Mouse (Mus musculus): Measurements from ENCODE around the gene Csnk1d. TPM values are rescaled to one million over a fixed set of nuclear protein-coding genes. Genes with fewer than 3 reads are reported as not detected.
A peak's percentile ranks its signal among the peaks of the same experiment; 100 is the strongest.

Csnk1d gene
- 10 to 100 TPM; 84.4 to 91.9 TPM for total RNA-seq (2021)

DNA sequence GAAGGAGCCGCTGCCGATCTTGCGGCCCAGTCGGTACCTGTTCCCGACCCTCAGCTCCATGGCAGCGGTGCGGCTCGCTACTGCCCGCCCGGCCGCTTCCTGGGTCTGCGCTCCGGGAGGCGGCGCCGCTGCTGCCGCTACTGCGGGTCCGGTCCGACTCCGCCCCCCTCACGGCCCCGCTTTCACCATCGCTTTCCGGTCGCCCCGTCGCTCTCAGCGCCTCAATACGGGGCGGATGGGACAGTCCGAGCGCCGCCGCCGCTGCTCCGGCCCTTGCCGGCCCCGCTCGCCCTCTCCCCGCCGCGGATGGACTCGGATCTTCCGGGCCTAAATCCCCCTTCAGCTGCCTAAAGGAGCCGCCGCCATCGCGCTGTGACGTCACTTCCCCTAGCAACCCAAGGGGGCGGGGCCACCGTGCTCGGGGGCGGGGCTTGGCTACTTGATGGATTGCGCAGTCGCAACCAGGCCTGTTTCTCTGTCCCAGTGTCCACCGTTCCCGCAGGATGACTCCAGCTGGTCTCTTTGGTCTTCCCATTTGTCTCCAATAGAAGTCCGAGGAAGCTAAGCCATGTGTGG is at the start of gene Csnk1d:
Gene Csnk1d (minus strand): TSS at position 380 of the 576 bp plus-strand sequence.
- DNase-seq = peak; percentile 100

- DNase-seq = no peak
Observed at GRCm38 (mm10) chr11:121039302-121039701, 48.2 kb upstream of the Csnk1d start, which contains the start of gene Cd7. Cd7 (minus strand) TSS chr11:121039418.

DNA sequence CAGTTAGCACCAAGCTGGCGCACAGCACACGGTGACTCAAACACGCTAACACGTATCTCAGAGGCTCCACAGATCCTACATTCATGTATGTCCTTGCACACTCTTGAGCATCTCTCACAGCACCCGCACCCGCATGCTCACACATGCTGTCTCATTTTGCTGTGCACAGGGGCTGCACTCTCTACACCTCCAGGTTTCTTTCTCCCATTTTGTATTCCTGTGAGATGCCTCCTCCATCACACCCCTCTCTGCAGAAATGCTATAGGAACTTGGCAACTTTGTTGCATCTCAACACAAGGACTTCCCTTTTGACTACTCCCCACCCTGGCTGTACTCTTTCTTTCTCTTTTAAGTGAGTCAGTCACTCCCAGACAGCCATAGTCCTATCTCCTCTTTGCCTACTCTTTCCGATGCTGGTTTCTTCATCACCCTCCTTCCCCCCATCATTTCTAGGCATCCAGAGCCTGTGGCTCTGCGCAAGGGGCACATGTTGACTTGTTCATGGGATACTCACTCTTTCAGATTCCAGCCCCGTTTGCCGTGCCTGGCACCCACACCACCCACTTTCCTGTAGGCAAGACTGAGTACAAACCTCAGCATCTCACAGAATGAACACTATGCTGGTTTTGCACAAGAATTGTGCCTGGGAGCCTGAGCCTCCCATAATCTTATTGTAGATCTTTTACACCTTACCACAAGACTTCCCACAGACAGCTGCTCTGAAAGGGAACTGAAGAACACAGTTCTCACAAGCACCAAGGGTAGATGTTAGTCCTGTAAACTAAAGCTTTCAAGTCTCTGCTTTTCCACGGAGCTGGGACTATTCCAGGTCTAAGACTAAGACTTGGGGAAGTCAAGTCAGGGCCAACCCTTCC is 47.5 kb upstream of the Csnk1d start:
- no peak for DNase-seq

DNA sequence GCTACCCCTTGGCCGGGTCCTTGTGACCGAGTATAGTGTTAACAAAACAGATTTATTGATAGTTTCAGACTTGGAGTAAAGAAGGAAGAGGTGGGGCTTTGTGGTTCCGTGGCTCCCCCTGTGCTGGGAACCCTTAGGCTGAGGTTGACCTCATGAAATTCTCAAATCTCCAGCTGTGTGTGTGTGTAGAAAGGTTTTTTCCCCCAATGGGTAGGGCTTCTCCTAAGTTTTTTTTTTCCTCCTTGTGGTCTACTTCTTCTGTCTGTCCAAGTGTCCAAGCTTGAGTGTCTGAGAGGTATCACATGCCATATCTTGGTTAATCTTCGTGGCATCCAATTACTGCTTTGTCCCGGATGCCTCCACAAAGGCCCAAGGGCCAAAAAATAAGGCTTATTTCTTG is 42.0 kb upstream of the Csnk1d start:
- DNase-seq = no peak

GRCm38 (mm10) chr11:121027259-121027658 is 36.1 kb upstream of the Csnk1d start:
- no peak for DNase-seq

- no peak for DNase-seq
Observed at GRCm38 (mm10) chr11:121024163-121024562, 33.0 kb upstream of the Csnk1d start.

DNA sequence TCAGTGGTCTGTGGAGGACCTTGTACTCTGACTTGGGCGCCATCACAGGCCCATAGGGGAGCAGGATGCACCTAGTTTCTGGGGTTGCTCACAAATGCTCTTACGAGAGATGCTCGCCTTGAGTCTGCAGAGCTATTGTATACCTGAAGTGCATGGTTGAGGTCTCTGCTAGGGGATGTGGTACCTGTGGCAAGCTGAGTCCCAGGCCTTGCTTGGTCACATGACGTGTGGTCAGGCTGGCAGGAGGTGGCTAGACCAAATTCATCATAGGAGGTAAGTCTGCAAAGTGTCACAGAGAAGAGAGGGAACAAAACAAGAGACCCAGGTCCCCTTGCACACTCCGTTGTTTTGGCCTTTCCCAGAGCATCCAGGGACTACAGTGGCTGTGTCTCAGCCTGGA is 28.4 kb upstream of the Csnk1d start:
- DNase-seq = no peak

DNA sequence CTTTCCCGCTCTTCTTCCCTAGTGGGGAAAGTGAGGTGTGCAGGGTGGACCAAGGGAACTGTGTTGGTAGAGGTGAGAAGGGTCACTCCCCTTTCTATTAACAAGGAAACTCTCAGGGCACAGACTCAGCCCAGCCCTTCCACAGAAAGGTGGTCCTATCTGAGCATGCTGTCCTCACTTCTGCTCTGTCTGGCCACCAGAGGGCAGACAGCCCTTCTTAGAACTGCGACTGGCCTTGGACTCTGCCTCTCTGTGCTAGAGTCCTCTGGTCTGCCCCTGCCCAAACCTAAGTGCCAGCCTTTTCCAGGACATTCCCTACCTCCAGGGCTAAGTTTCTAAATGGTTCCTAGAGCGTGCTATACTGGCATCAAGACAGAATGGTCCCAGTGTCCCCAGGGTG is 26.6 kb upstream of the Csnk1d start:
- DNase-seq = peak; percentile 80

GRCm38 (mm10) chr11:121015472-121015871 is 24.3 kb upstream of the Csnk1d start:
- DNase-seq = no peak

- DNase-seq = peak; percentile 77
Observed at GRCm38 (mm10) chr11:121014896-121015300, 23.8 kb upstream of the Csnk1d start.

- no peak for DNase-seq
Observed at GRCm38 (mm10) chr11:121013656-121014055, 22.5 kb upstream of the Csnk1d start.

- no peak for DNase-seq
Observed at GRCm38 (mm10) chr11:121010044-121010755, 19.1 kb upstream of the Csnk1d start.

DNA sequence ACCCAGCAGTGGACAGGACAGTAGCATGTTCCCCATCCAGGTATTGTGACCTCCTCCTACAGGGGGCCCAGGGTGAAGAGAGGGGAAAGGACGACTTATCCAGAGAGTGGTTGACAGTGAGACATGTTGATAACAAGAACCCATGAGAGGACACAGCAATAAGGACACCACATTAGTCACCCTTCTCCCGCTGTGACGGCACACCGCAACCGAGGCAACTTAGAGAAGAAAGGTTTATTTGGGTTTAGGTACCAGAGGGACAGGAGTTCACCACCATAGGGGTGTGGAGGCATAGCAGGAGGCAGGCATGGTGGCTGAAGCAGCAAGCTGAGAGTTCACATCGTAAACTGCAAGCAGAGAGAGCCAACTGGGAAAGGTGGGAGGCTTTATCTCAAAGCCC is 15.1 kb upstream of the Csnk1d start:
- no peak for DNase-seq

- no peak for DNase-seq
Observed at GRCm38 (mm10) chr11:121004281-121004680, 13.2 kb upstream of the Csnk1d start.

DNA sequence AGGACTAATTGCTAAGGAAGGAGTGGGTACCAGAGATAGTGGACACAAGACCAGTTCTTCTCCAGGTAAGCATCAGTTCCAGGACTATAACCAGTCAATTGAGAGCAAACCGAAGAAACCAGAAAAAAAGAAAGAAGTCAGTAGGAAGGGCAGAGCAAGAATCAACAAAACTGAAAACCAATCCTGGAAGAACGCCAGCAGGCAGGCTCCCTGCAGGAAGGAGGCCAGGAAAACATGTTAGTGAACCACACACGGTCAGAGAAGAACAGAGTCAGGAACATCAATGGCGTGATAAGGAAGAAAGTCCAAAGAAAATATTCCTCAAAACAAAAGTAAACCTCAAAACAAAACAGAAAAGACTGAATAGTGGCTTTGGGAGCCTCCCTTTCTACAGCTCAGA is 10.8 kb upstream of the Csnk1d start:
- peak; percentile 58 for DNase-seq

DNA sequence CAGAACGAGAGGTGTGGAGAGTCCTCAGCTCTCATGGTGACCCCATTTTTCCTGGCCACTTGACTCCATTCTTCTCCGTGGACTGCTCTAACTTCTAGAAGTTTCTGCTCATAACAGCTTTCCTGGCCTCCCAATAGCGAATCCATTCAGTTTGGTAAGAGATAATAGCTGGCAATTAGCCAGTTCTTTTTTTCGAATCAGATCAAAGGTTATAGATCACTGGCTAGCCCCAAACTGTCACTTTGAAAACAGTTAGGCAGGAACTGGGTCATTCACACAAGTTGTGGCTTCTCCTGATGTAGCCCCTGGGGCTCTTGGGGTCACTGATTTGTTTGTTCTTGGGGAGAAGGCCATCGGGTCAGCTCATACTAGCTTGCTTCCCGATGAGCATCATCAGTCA is 3.6 kb upstream of the Csnk1d start:
- DNase-seq = no peak

- no peak for DNase-seq
Observed at GRCm38 (mm10) chr11:120993586-120993985, 2.5 kb upstream of the Csnk1d start.

DNA sequence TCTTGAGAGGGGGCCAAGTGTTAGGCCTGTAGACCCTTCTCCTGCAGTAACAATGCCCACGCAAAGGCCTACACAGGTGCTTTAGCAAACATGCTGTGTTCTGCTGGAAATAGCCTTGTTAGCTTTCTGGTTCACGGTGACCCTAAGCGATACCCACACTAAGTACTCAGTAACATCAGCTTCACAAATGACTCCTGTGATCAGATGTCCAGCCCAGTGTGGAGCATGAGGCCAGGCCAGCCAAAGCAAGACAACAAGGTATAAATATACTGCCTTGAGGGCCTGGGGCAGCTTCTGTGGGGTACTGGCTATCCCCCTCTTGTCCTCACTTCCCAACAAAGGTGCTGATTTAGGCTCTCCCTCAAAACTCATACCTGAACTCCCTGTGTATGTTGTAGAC is 1.9 kb upstream of the Csnk1d start:
- DNase-seq = no peak

GRCm38 (mm10) chr11:120991791-120992190 is 661 bp upstream of the Csnk1d start:
- DNase-seq = peak; percentile 36

DNA sequence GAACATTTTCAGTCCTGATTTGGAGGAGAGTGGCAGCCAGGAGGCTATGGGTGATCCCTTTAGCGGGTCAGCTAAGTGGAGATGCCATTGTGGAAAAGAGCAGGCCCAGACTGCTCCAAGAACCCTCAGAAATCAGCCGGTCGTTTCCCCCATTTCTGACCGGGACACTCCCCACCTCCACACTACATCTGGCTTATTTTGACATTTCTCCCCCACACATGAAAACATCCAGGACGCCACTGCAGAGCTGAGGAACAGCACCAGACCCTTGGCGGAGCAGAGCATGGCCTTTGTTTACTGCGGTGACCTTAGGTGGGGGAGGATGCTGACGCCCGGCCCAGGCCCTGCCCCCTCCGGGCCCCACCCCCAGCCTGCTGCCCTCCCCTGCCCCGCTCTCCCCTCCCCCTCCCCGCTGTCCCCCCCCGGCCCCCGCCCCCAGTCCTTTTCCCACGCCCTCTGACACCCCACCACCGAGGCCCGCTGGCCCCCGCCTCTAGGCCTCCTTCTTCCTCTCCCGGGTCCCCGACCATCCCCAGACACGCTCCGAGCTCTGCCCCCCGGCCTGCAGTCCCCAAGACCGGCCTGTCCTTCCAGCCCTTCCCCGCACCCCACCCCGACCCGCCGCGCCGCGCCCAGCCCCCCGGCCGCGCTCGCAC is 876 bp downstream of the Csnk1d start:
- peak; percentile 65 for DNase-seq

DNA sequence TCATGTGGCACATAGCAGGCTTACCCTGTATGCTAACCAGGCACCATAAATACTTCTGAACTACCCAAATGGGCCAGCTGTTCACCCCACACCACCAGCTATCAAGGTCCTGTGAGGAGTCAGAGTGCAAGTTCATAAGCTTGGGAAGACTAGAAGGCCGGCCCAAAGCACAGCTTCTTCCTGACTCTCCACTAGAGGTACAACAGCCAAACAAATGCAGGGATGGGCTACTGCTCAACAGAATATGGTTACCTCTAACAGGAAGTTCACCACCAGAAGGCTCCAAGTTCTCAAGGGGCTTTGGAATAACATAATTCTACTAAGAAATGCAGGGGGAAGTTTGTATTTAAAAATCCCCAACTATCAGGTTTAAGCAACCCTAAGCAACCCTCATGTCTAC is 1.6 kb downstream of the Csnk1d start:
- no peak for DNase-seq

- DNase-seq = no peak
Observed at GRCm38 (mm10) chr11:120988410-120988809, 2.7 kb downstream of the Csnk1d start.

GRCm38 (mm10) chr11:120987608-120988007 is 3.5 kb downstream of the Csnk1d start:
- DNase-seq = no peak
